Mouse (Mus musculus): ENCODE data around the gene Gprin2. TPM values are rescaled to one million over a fixed set of nuclear protein-coding genes. Genes with fewer than 3 reads are reported as not detected.
A peak's percentile ranks its signal among the peaks of the same experiment; 100 is the strongest.

Gprin2 gene
- polyA plus RNA-seq, 1 experiment, result 0.01 TPM

- no peaks in the 10 kb centered on the region for H3K36me3 ChIP-seq (ENCODE audit: control insufficient read depth, insufficient read depth)
- TF ChIP-seq CEBPB (IDR thresholded peaks at IDR 0.05; ENCODE audit: insufficient read depth, poor library complexity, severe bottlenecking), result no peak
- no peak for TF ChIP-seq MAX (IDR thresholded peaks at IDR 0.05; ENCODE audit: low read depth)
- TF ChIP-seq MYOG (IDR thresholded peaks at IDR 0.05; ENCODE audit: control insufficient read depth in 1 of 3, insufficient read depth in 1 of 3, insufficient read length in 2 of 3, low read depth in 2 of 3), result no peak
- TF ChIP-seq POLR2AphosphoS2 (IDR thresholded peaks at IDR 0.05; ENCODE audit: insufficient read length, low read depth), result no peak
- no peak for TF ChIP-seq TCF12 (IDR thresholded peaks at IDR 0.05; ENCODE audit: insufficient read depth, poor library complexity, severe bottlenecking)
- no peak for TF ChIP-seq POLR2A (IDR thresholded peaks at IDR 0.05; ENCODE audit: insufficient read length, low read depth)
- no peak for TF ChIP-seq USF1 (IDR thresholded peaks at IDR 0.05; ENCODE audit: low read depth)
- TF ChIP-seq MYOD1 (IDR thresholded peaks at IDR 0.05; ENCODE audit: control insufficient read depth in 1 of 3, insufficient read length in 2 of 3, low read depth in 2 of 3), result no peak
- no peak for TF ChIP-seq E2F4 (IDR thresholded peaks at IDR 0.05; ENCODE audit: insufficient read depth)
- no peak overlapping the region for H3ac ChIP-seq (ENCODE audit: control insufficient read depth, insufficient read length)
- H3K4me3 ChIP-seq, result no peak overlapping the region
- no peak overlapping the region for H3K4me2 ChIP-seq (ENCODE audit: low read depth)
- no peaks in the 10 kb centered on the region for H3K79me2 ChIP-seq (ENCODE audit: control insufficient read depth, insufficient read depth)
- H3K27me3 ChIP-seq (ENCODE audit: control insufficient read depth, insufficient read depth, insufficient read length), result peaks cover 4% of the 10 kb centered on the region
Observed at GRCm38 (mm10) chr14:34208651-34209050, 7.2 kb upstream of the Gprin2 start.

DNA sequence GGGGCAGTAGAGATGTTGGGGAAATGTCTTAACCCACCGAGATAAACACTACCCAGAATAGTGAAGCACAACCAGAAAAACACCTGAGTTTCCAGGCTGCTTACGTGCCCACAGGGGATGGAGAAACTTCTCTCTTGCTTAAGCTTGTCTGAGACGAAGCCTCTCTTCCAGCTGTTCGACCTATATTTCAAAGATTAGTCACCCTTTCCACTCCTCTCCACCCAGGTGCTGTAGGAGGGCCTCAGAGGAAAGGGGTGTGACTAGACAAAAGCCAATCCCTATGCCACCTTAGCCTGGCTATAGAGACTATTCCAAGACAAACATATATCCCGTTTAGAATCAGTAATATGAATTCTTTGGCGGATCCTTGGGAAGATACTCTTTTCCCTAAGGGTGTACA, 6.5 kb upstream of the Gprin2 start:
- H3K79me2 ChIP-seq (ENCODE audit: control insufficient read depth, insufficient read depth), result no peaks in the 10 kb centered on the region
- no peak for TF ChIP-seq CEBPB (IDR thresholded peaks at IDR 0.05; ENCODE audit: insufficient read depth, poor library complexity, severe bottlenecking)
- no peak overlapping the region for H3K4me3 ChIP-seq
- H3K36me3 ChIP-seq (ENCODE audit: control insufficient read depth, insufficient read depth), result no peaks in the 10 kb centered on the region
- H3K4me2 ChIP-seq (ENCODE audit: low read depth), result no peak overlapping the region
- H3K27me3 ChIP-seq (ENCODE audit: control insufficient read depth, insufficient read depth, insufficient read length), result peaks cover 8% of the 10 kb centered on the region
- no peak overlapping the region for H3ac ChIP-seq (ENCODE audit: control insufficient read depth, insufficient read length)

DNA sequence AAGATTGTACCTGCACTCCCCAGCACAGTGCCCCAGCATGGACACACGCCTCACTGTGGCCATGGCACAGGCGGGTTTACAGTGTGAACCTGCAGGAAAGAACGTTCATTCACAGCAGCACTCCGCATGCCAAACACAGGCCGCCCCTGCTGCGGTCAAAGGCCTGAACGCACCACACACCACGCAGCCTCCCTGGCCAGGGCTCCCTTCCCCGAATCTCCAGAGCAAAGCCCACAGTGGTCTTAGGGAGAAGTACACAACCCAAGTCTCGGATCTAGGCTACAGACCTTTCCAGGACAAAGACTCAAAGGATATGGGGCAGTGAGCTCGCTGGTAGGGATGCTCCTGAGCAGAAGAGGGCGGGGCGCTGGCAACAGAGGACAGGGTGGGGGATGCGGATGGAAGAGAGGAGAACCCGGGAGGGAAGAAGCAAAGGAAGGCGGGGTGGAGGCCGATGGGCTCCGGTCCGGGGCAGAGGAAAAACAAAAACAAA, 669 bp downstream of the Gprin2 start:
- H3K36me3 ChIP-seq (ENCODE audit: control insufficient read depth, insufficient read depth), result no peaks in the 10 kb centered on the region
- no peak for TF ChIP-seq TCF3 (IDR thresholded peaks at IDR 0.05; ENCODE audit: insufficient read length, low read depth)
- no peak for TF ChIP-seq SRF (IDR thresholded peaks at IDR 0.05; ENCODE audit: control insufficient read depth, insufficient read length, low read depth)
- no peak for TF ChIP-seq E2F4 (IDR thresholded peaks at IDR 0.05; ENCODE audit: insufficient read depth)
- no peak for TF ChIP-seq REST (IDR thresholded peaks at IDR 0.05; ENCODE audit: insufficient read depth, insufficient read length)
- TF ChIP-seq POLR2A (IDR thresholded peaks at IDR 0.05; ENCODE audit: insufficient read length, low read depth), result no peak
- TF ChIP-seq USF1 (IDR thresholded peaks at IDR 0.05; ENCODE audit: low read depth), result no peak
- TF ChIP-seq TCF12 (IDR thresholded peaks at IDR 0.05; ENCODE audit: insufficient read depth, poor library complexity, severe bottlenecking), result no peak
- TF ChIP-seq MAX (IDR thresholded peaks at IDR 0.05; ENCODE audit: low read depth), result no peak
- no peak for TF ChIP-seq CEBPB (IDR thresholded peaks at IDR 0.05; ENCODE audit: insufficient read depth, poor library complexity, severe bottlenecking)
- no peak for TF ChIP-seq POLR2AphosphoS2 (IDR thresholded peaks at IDR 0.05; ENCODE audit: insufficient read length, low read depth)
- no peak for TF ChIP-seq MYOG (IDR thresholded peaks at IDR 0.05; ENCODE audit: control insufficient read depth in 1 of 3, insufficient read depth in 1 of 3, insufficient read length in 2 of 3, low read depth in 2 of 3)
- TF ChIP-seq MYOD1 (IDR thresholded peaks at IDR 0.05; ENCODE audit: control insufficient read depth in 1 of 3, insufficient read length in 2 of 3, low read depth in 2 of 3), result no peak
- H3K79me2 ChIP-seq (ENCODE audit: control insufficient read depth, insufficient read depth), result no peaks in the 10 kb centered on the region
- H3ac ChIP-seq (ENCODE audit: control insufficient read depth, insufficient read length), result no peak overlapping the region
- H3K4me2 ChIP-seq (ENCODE audit: low read depth), result peak overlapping the region; percentile 50
- H3K27me3 ChIP-seq (ENCODE audit: control insufficient read depth, insufficient read depth, insufficient read length), result peaks cover 18% of the 10 kb centered on the region
- H3K4me3 ChIP-seq, result no peak overlapping the region

- Histone ChIP-seq H3K79me2 (ENCODE audit: control insufficient read depth, insufficient read depth) (no peaks in the 10 kb centered on the region), H3K27me3 (ENCODE audit: control insufficient read depth, insufficient read depth, insufficient read length) (peaks cover 5% of the 10 kb centered on the region), H3ac (ENCODE audit: control insufficient read depth, insufficient read length) (no peak overlapping the region), H3K4me2 (ENCODE audit: low read depth) (no peak overlapping the region), H3K36me3 (ENCODE audit: control insufficient read depth, insufficient read depth) (no peaks in the 10 kb centered on the region), H3K4me3 (no peak overlapping the region)
- TF ChIP-seq POLR2AphosphoS2 (IDR thresholded peaks at IDR 0.05; ENCODE audit: insufficient read length, low read depth) (no peak), MYOG (IDR thresholded peaks at IDR 0.05; ENCODE audit: control insufficient read depth in 1 of 3, insufficient read depth in 1 of 3, insufficient read length in 2 of 3, low read depth in 2 of 3) (peak; percentile 39 to 84 (median 63)), MAX (IDR thresholded peaks at IDR 0.05; ENCODE audit: low read depth) (no peak), POLR2A (IDR thresholded peaks at IDR 0.05; ENCODE audit: insufficient read length, low read depth) (no peak), TCF12 (IDR thresholded peaks at IDR 0.05; ENCODE audit: insufficient read depth, poor library complexity, severe bottlenecking) (peak; percentile 28), CEBPB (IDR thresholded peaks at IDR 0.05; ENCODE audit: insufficient read depth, poor library complexity, severe bottlenecking) (no peak), USF1 (IDR thresholded peaks at IDR 0.05; ENCODE audit: low read depth) (no peak), TCF3 (IDR thresholded peaks at IDR 0.05; ENCODE audit: insufficient read length, low read depth) (peak; percentile 23), MYOD1 (IDR thresholded peaks at IDR 0.05; ENCODE audit: control insufficient read depth in 1 of 3, insufficient read length in 2 of 3, low read depth in 2 of 3) (peak; percentile 58 to 82 (median 72))
Observed at GRCm38 (mm10) chr14:34196706-34197105, 4.7 kb downstream of the Gprin2 start.

DNA sequence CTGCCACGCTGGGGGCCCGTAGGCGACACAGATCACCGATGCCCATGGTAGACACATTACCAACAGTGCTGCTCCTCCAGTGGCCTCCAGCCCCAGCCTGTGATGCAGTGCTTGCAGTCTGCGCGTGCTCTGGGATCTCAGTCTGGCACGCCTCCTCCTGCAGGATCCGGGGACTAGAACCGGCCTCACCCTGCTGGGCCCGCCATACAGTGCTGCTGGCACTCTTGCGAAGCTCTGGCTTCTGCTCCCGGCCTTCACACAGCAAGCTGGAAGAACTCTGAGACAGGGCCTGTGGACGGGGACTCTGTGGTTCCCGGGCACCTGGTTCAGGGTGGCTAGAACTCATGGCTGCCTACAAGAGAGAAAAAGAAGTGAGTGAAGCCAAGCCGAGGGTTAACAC, 6.0 kb downstream of the Gprin2 start:
- no peaks in the 10 kb centered on the region for H3K36me3 ChIP-seq (ENCODE audit: control insufficient read depth, insufficient read depth)
- no peaks in the 10 kb centered on the region for H3K79me2 ChIP-seq (ENCODE audit: control insufficient read depth, insufficient read depth)
- TF ChIP-seq USF1 (IDR thresholded peaks at IDR 0.05; ENCODE audit: low read depth), result no peak
- no peak for TF ChIP-seq CEBPB (IDR thresholded peaks at IDR 0.05; ENCODE audit: insufficient read depth, poor library complexity, severe bottlenecking)
- no peak overlapping the region for H3K4me3 ChIP-seq
- H3ac ChIP-seq (ENCODE audit: control insufficient read depth, insufficient read length), result no peak overlapping the region
- H3K27me3 ChIP-seq (ENCODE audit: control insufficient read depth, insufficient read depth, insufficient read length), result no peaks in the 10 kb centered on the region
- H3K4me2 ChIP-seq (ENCODE audit: low read depth), result no peak overlapping the region

All from myocyte (in vitro differentiated cells).